Mouse (Mus musculus) urinary bladder, postnatal 14 days (tissue): ENCODE measurements around the gene Trp53bp2.

Source experiments
- DNase-seq: peaks from one replicate; pipeline ENCODE4 v3.0.0; 2021; ENCODE audit warnings: low spot score

Trp53bp2 gene

GRCm38 (mm10) chr1:182500224-182500623 is 91.3 kb downstream of the Trp53bp2 start:
- no peak for DNase-seq

GRCm38 (mm10) chr1:182500843-182501242 is 91.9 kb downstream of the Trp53bp2 start:
- no peak for DNase-seq

GRCm38 (mm10) chr1:182501815-182502405 is 92.9 kb downstream of the Trp53bp2 start:
- no peak for DNase-seq

GRCm38 (mm10) chr1:182502491-182503050 is 93.6 kb downstream of the Trp53bp2 start:
- no peak for DNase-seq

GRCm38 (mm10) chr1:182503206-182503900 is 94.4 kb downstream of the Trp53bp2 start:
- no peak for DNase-seq

GRCm38 (mm10) chr1:182504223-182504622 is 95.3 kb downstream of the Trp53bp2 start:
- peak; percentile 83 for DNase-seq

GRCm38 (mm10) chr1:182505291-182505690 is 96.3 kb downstream of the Trp53bp2 start:
- DNase-seq: no peak

- peak; percentile 80 for DNase-seq
These were observed 97.4 kb downstream of the Trp53bp2 start for GRCm38 (mm10) chr1:182506229-182506986.

- no peak for DNase-seq
These were observed 100.3 kb downstream of the Trp53bp2 start for GRCm38 (mm10) chr1:182509110-182509797.

- DNase-seq: no peak
These were observed 102.1 kb downstream of the Trp53bp2 start for GRCm38 (mm10) chr1:182511073-182511472.

- no peak for DNase-seq
These were observed 102.8 kb downstream of the Trp53bp2 start for GRCm38 (mm10) chr1:182511778-182512177.
